Mouse (Mus musculus): ENCODE measurements around the gene Mccc2. TPM values are rescaled to one million over a fixed set of nuclear protein-coding genes. Genes with fewer than 3 reads are reported as not detected.
"Not testable (repeated sequence)": the region's sequence is repeated elsewhere in the genome, so short reads cannot be mapped to it uniquely, and the experiment has no call there.

The Mccc2 gene
- 13.4 and 15.8 TPM in 2 replicates for polyA plus RNA-seq (2011; ENCODE audit: insufficient read length, low read depth, missing spikeins)

DNA sequence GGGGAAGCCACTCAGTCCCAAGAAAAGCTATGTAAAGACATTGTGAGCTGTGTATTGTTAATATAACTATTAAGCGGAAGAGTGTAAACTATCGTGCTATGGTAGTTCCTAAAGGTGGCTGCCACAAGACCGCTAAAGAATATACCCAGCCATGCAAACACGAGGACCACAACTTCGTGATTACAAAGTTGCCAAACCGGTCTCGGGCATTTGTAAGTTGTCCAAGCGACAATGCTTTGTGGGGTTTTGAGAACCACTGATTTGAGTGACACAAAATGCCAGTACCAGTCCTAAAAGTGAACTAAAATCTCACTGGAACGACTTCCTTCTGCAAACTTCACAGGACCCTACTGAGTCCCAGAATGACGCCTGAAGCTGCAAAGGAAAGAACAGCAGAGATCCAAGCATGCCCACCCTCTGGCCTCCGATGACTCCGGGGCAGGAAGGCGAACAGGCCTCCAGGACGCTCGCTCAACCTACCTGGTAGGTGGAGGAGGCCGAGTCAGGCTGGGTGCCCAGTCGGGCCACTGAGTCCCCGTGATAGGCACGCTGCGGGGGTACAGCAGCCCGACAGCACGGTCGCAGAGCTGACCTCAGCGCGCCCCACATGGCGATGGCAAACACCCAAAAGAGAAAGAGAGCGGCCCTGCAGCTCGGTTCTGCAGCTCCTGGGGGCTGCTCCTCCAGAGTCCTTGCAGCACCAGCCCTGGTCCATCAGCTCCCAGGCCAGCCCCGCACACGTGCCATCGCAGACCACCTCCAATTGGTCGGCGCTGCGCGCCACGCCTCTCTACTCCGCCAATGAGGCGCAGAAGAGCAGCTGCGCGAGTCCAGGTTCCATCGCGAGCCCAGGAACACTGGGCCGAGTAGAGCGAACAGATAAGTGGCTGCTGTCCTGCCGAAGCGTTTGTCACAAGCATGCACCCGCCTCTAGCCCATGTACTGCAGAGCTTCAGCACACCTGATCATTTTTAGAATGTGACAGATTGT is at the start of gene Mccc2:
TSS of gene Mccc2 (minus strand) at position 734 of the 990 bp plus-strand sequence.
- TF ChIP-seq POLR2A (IDR thresholded peaks at IDR 0.05; ENCODE audit: low read depth, low read length), result peak; percentile 88
- no peak for TF ChIP-seq CTCF (IDR thresholded peaks at IDR 0.05; ENCODE audit: borderline replicate concordance, insufficient read depth, low read length)
- Histone ChIP-seq H3K4me3 (ENCODE audit: insufficient read depth, low read length) (peak within 1 kb of the TSS; percentile 67), H3K27ac (ENCODE audit: insufficient read depth, low read length) (peak within 1 kb of the TSS; percentile 2; the same call in 1 of the 2 replicates), H3K4me1 (ENCODE audit: control insufficient read depth, insufficient read depth, low read length) (no peaks in the 10 kb centered on the region; the same call in 1 of the 2 replicates)

DNA sequence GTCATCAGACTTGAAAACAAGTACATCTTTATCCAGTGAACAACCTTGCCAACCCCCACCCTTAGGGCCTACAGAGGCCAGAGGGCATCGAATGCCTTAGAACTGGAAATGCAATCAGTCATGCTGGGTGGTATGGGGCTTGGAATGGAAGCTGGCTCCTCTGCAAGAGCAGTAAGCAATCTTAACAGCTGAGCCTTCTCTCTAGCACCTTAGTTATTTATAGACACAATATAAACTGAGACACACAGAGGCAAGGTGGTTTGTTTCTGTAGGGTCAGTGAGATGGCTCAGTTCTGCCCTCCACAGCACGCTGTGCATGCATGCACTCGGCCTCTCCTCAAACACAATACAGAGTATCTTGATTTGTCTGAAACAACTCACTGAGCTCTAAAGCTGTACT is 48.5 kb upstream of the Mccc2 start:
- Histone ChIP-seq H3K4me3 (ENCODE audit: insufficient read depth, low read length) (no peak overlapping the region), H3K27ac (ENCODE audit: insufficient read depth, low read length) (no peak overlapping the region), H3K4me1 (ENCODE audit: control insufficient read depth, insufficient read depth, low read length) (no peaks in the 10 kb centered on the region)
- TF ChIP-seq POLR2A (IDR thresholded peaks at IDR 0.05; ENCODE audit: low read depth, low read length), result no peak
- no peak for TF ChIP-seq CTCF (IDR thresholded peaks at IDR 0.05; ENCODE audit: borderline replicate concordance, insufficient read depth, low read length)

DNA sequence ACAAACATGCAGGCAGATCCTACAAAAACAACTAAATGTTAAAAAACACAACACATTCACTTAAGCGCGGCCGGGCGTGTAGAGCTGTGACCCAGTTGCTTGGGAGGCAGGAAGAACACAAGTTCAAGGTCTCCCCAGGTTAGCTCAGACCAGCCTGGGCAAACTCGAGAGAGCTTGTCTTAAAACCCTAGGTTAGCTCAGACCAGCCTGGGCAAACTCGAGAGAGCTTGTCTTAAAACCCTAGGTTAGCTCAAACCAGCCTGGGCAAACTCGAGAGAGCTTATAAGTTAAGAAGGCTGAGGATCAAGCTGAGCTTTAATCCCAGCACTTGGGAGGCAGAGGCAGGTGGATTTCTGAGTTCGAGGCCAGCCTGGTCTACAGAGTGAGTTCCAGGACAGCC is 42.3 kb upstream of the Mccc2 start:
- not testable (repeated sequence) for H3K4me3 ChIP-seq (ENCODE audit: insufficient read depth, low read length); H3K4me1 ChIP-seq (ENCODE audit: control insufficient read depth, insufficient read depth, low read length); H3K27ac ChIP-seq (ENCODE audit: insufficient read depth, low read length)

DNA sequence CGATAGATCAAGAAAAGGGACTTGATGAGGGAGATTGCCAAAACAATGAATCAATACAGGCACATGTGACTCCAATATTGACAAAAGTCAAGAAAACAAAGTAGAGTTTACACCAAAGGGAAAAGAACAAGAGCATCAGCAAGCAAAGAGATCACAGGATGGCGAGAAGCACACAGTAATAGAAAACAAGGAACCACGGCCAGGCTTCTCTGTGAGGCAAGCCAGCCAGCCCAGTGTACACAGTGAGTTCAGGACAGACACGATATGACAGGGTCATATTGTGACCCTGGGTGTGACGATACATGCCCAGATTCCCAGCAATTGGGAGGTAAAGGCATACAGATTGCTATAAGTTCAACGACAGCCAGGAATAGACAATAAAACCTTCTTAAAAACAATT is 10.6 kb upstream of the Mccc2 start:
- Histone ChIP-seq H3K27ac (ENCODE audit: insufficient read depth, low read length) (no peak overlapping the region), H3K4me1 (ENCODE audit: control insufficient read depth, insufficient read depth, low read length) (no peaks in the 10 kb centered on the region), H3K4me3 (ENCODE audit: insufficient read depth, low read length) (no peak overlapping the region)
- TF ChIP-seq CTCF (IDR thresholded peaks at IDR 0.05; ENCODE audit: borderline replicate concordance, insufficient read depth, low read length), result no peak
- no peak for TF ChIP-seq POLR2A (IDR thresholded peaks at IDR 0.05; ENCODE audit: low read depth, low read length)

DNA sequence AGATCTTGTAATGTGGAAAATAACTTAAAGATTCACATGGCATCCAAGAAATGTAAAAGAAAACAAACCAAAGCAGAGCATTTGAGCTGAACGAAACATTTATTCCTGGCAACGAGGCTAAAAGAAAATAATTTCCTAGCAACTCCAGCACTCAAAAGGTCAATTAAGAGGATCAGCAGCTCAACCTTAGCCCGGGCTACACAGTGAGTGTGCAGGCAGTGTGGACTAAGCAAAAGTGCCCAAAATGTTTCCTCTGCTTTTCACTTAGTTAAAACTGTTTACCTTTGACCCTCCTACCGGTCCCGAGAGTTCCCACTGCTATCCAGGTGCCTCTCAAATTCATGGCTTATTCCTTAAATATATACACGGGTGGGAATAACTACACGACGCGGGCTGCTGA is 1.5 kb upstream of the Mccc2 start:
- Histone ChIP-seq H3K27ac (ENCODE audit: insufficient read depth, low read length) (no peak overlapping the region), H3K4me1 (ENCODE audit: control insufficient read depth, insufficient read depth, low read length) (no peaks in the 10 kb centered on the region; the same call in 1 of the 2 replicates), H3K4me3 (ENCODE audit: insufficient read depth, low read length) (no peak overlapping the region)
- TF ChIP-seq CTCF (IDR thresholded peaks at IDR 0.05; ENCODE audit: borderline replicate concordance, insufficient read depth, low read length) (no peak), POLR2A (IDR thresholded peaks at IDR 0.05; ENCODE audit: low read depth, low read length) (no peak)

DNA sequence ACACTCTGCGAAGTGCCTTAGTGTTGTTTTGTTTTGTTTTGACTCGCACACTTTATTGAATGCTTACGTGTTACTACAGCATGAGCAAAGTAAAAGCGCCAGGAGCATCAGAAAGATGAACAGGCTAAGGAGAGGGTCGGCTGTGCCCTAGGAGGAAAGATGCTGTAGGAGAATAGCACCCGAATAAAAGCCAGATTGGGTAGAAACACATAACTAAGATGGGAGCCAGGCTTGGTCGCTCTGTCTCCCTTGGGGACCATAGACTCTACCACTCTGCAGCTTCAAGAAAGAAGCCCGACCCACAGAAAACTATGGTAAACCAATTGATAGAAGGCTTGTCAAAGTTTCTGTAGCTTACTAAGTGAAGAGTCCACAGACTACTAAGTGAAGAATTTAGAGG is 498 bp upstream of the Mccc2 start:
- Histone ChIP-seq H3K4me1 (ENCODE audit: control insufficient read depth, insufficient read depth, low read length) (no peaks in the 10 kb centered on the region; the same call in 1 of the 2 replicates), H3K27ac (ENCODE audit: insufficient read depth, low read length) (peak overlapping the region; percentile 2; the same call in 1 of the 2 replicates), H3K4me3 (ENCODE audit: insufficient read depth, low read length) (peak overlapping the region; percentile 23)
- TF ChIP-seq CTCF (IDR thresholded peaks at IDR 0.05; ENCODE audit: borderline replicate concordance, insufficient read depth, low read length), result no peak
- TF ChIP-seq POLR2A (IDR thresholded peaks at IDR 0.05; ENCODE audit: low read depth, low read length), result no peak

DNA sequence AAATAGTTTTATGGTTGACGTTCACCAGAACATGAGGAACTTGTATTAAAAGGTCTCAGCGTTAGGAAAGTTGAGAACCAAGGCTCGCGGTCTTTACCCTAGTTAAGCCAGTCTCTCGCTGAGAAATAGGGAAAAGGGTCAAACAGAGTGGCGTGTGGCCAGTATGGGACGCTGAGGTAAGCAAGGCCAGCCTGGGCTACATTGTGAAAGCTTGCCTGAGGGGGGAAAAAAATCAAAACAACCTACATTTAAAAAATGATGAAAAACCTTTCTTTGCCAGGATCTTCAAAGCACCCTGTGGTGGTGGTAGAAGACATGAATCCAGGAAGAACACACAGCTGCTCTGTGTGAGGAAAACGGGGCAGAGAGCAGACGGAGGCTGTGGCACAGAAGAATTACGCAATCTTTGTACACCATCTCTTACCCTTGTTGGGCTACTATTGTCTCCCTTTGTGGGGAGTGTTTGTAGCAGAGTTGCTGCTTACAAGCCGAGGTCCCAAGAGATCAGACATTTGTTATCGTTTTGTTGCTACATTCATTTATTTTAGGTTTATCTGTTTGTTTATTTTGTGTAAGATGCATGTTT is 9.4 kb downstream of the Mccc2 start:
- no peaks in the 10 kb centered on the region for H3K4me1 ChIP-seq (ENCODE audit: control insufficient read depth, insufficient read depth, low read length)
- no peak for TF ChIP-seq POLR2A (IDR thresholded peaks at IDR 0.05; ENCODE audit: low read depth, low read length)
- TF ChIP-seq CTCF (IDR thresholded peaks at IDR 0.05; ENCODE audit: borderline replicate concordance, insufficient read depth, low read length), result no peak
- no peak overlapping the region for H3K4me3 ChIP-seq (ENCODE audit: insufficient read depth, low read length)
- H3K27ac ChIP-seq (ENCODE audit: insufficient read depth, low read length), result no peak overlapping the region

DNA sequence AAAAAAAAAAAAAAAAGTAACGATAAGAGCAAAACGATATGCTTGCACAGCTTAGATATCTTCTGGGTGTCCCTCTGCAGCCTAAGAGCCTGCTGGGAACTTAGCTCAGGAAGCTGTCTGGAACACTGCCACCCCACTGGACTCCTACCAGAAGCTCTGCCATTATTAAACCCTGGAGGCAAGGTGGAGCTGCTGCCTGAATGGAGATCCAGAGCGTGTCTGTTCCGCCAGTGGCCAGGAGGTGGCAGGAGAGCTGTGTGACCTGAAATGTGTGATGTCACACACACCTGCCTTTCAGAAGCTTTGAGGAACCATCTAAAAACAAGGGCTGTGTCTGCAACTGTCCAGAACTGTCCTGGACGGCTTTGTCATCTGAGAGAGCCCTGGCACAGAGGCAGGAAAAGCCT is 13.6 kb downstream of the Mccc2 start:
- Histone ChIP-seq H3K27ac (ENCODE audit: insufficient read depth, low read length) (no peak overlapping the region), H3K4me3 (ENCODE audit: insufficient read depth, low read length) (no peak overlapping the region), H3K4me1 (ENCODE audit: control insufficient read depth, insufficient read depth, low read length) (no peaks in the 10 kb centered on the region; the same call in 1 of the 2 replicates)
- TF ChIP-seq CTCF (IDR thresholded peaks at IDR 0.05; ENCODE audit: borderline replicate concordance, insufficient read depth, low read length) (peak; percentile 91; the same call in 1 of the 2 replicates), POLR2A (IDR thresholded peaks at IDR 0.05; ENCODE audit: low read depth, low read length) (no peak)

DNA sequence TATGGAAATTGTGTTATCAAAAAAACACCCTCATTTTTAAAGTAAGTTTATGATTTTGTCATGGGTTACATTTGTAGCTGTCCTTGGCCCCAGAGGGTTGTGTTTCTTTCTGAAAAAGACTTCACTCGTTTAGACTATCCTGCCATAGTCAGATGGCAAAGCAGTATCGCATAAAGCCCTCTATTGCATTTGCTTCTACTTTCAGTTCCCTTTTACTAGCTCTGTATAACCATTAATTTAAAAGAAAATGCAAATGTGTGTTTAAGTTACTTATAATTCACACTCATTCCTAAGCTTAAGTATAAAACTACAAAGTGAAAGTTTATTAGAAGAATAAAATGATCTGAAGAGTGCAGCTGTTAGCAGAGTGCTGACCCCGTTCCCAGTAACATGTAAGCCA is 16.4 kb downstream of the Mccc2 start:
- H3K4me1 ChIP-seq (ENCODE audit: control insufficient read depth, insufficient read depth, low read length), result no peaks in the 10 kb centered on the region; the same call in 1 of the 2 replicates
- no peak overlapping the region for H3K4me3 ChIP-seq (ENCODE audit: insufficient read depth, low read length)
- no peak for TF ChIP-seq CTCF (IDR thresholded peaks at IDR 0.05; ENCODE audit: borderline replicate concordance, insufficient read depth, low read length)
- no peak for TF ChIP-seq POLR2A (IDR thresholded peaks at IDR 0.05; ENCODE audit: low read depth, low read length)
- no peak overlapping the region for H3K27ac ChIP-seq (ENCODE audit: insufficient read depth, low read length)

DNA sequence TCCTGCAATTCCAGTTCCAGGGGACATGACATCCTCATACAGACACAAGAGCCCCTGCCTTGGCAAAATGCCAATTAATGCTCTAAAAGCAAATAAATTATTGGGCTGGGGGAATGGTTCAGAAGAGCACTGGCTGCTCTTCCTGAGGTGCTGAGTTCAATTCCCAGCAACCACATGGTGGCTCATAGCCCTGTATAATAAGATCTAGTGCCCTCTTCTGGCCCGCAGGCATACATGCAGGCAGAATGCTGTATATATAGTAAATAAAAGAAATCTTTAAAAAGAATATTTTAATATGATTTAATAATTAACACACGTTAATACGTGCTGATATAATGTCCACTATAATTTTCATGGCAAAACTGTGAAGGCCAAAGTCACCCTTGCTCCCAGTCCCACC is 17.3 kb downstream of the Mccc2 start:
- no peak overlapping the region for H3K4me3 ChIP-seq (ENCODE audit: insufficient read depth, low read length)
- no peaks in the 10 kb centered on the region; the same call in 1 of the 2 replicates for H3K4me1 ChIP-seq (ENCODE audit: control insufficient read depth, insufficient read depth, low read length)
- no peak overlapping the region for H3K27ac ChIP-seq (ENCODE audit: insufficient read depth, low read length)
- TF ChIP-seq POLR2A (IDR thresholded peaks at IDR 0.05; ENCODE audit: low read depth, low read length) (no peak), CTCF (IDR thresholded peaks at IDR 0.05; ENCODE audit: borderline replicate concordance, insufficient read depth, low read length) (no peak)
